Mouse (Mus musculus) c-Kit-positive CD71-positive TER-119-negative erythroid progenitor cells, embryonic 14.5 days (primary cell): ENCODE measurements around the gene Ssu2.

Experiments used
- DNase-seq: peaks from one replicate; pipeline ENCODE4 v3.0.0-alpha.2; 2013; ENCODE audit warnings: low read depth

Ssu2 gene

DNA sequence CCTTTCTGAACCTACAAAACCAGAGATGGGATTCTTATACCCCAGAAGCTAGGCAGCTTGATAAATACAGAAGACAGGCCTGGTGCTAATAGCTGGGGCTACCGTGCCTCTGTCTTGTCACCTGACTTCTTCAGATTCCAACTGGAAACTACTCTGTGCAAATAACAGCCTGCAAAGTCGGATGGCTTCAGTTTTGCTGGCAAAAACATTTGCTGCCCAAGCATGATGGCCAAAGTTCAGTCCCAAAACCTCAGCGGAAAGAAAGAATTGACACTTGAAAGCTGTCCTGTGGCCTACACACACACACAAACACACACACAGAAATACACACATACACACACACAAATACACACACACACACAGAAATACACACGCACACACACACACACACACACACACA is 48.8 kb downstream of the Ssu2 start:
- DNase-seq: no peak

DNA sequence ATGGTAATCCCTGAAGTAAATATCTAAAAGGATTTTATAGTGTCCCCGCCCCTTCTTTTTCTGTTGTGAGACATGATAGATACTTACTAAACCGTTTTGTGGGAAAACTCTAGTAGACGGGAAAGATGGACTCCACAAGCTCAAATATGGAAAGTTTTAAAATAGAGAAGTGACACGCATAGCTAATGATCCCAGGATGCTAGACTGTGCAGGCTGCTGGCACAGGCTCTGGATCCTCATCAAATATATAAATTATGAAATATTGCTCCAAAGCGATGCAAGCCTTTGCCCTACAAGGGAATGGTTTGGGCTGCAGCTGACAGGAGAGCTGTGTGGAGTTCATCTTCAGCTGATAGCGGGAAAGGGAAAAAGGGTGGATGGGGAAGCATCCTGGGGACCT is 50.2 kb downstream of the Ssu2 start:
- no peak for DNase-seq

DNA sequence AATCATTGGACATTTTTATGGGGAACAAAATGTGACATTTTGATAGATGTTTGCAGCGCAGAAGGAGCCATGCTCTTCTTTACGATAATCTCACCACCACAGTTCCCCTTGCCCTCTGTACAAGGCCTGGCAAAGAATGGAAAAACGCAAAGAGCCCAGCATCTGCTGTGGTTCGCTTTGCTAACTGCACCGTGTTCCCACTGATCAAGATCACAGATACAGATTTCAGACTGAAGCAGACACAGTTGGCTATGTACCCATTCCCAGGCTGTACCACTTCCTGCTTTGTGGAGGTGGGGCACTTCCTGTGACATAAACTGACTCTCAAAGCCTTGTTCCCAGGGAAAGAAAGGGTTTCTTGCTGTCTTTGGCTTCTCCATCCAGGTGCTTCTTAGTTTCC is 53.9 kb downstream of the Ssu2 start:
- no peak for DNase-seq

DNA sequence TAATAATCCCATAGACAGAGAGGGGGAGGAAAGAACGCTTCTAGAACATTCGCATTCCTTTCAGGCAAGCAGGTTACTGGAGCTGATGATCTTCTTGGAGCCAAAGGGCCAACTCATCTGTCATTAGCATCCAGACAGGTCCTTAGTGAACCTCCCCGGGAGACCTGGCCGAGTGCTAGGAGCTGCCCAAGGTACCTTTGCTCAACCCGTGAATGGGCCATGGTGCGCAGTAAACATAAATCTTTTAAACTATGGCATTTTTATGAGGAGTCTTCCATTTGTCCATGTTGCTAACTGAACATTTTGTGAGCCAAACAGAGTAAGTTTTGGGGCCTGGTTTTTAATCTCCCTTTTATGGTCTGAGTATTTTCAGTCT is 56.6 kb downstream of the Ssu2 start:
- no peak for DNase-seq

DNA sequence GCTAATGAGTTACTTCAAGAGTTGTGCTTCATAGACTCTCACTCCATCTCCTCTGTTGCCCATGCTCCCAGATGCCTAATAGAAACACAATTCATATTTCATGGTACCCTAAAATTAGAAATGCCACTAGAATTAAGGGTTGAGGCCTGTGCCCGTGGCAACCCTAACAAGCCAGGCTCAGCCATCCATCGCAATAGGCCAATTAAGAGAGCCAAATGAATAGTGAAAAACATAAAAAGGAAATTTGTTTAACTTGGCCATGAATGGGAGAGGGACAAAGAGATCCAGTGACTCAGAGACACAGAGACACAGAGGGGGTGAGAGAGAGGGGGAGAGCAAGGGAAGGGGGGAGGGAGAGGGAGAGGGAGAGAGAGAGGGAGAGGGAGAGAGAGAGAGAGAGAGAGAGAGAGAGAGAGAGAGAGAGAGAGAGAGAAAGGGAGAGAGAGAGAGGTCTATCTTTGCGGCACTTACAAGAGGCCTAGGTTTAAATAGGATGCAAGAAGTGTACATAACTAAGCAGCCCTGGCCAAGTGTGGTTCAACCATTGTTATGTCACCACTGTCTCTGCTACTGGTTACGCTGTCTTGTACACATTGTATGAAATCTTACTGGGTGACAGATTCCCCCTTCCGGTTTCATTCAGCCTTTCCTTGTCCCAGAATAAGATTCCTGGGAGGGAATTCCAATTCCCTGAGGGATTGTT is 57.2 kb downstream of the Ssu2 start:
- DNase-seq: no peak

DNA sequence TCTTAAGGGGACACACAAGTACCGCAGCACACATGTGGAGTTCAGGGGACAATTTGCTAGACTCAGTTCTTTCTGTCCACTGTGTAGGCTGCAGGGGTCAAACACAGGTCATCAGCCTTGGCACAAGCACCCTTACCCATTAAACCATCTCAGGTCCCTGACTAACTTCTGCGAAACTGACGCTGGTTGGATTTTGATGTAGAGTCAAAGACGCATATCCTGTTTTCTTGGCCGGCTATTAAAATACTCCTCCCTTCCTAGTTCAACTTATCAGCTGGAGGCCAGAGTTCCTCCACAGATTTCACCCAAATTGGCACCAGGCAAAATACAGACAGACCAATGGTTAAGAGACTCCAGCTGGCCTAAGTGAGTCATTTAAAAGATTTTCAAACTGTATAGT is 60.0 kb downstream of the Ssu2 start:
- no peak for DNase-seq

DNA sequence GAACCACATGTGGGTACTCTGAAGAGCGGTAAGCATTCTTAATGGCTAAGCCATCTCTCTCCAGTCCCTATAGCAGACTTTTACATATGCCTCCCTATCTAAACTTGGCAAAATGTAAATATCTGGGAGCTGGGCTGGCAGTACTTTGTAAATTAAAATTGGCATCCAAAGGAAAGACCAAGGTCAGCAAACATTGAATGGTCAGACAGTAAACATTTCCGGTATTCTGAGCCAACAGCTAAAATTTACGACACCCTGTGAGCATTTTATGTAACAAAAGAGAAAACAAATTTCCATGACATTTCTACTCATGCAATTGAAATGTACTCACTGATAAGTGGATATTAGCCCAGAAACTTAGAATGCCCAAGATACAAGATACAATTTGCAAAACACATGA is 62.6 kb downstream of the Ssu2 start:
- DNase-seq: no peak

DNA sequence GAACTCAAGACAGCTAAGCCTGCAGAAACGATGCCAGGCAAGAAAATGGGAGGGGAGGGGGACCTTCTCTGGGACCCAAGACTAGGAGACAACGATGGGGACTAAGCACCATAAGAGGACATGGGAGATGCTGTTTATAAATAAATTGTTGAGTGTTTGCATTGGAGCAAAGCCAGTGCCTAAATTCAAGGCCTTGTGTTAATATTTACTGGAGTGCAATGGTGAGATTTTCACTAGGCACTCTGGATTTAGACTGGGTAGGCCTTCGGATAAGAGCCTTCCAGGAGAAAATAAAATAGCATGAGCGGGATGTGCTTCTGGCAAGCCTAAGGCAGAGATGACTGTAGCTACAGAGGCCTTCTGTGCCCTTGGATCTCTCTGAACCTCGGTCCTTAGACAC is 64.9 kb downstream of the Ssu2 start:
- DNase-seq: no peak

DNA sequence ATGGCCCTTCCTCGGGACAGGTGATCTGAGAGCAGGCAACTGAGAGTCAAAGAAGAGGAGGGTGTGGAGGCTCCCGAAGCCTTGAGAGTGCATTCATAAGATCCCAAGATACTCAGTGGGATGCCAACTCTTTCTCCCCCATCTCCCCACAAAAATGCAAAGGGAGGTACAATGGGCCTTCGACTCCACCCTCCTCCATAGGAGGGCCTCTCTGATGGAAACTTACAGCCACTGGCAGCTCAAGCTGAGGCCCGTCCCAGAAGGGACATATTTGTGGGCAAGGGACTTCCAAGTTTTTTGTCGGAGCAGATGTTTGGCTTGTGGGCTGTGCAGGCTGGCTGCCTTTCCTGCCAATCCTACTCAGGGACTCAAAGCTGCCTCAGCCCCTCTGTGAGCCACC is 67.1 kb downstream of the Ssu2 start:
- DNase-seq: no peak

DNA sequence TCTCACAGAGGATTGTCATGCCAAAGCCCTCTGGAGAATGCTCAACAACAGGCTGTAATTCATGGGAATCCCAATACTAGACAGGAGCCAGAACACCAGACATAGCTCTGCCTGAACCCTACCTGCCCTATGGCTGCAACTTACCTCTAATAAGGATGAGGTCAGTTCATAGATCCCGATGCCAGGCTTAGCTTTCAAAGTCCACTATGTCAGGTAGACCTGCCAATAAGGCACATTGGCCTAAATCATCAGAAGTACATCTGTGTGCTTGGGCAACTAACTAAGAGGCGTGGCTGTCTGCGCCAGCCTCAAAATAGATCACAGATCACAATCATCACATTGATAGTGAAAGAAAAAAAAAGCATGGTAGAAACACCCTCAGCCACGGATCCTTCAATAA is 68.4 kb downstream of the Ssu2 start:
- DNase-seq: no peak

DNA sequence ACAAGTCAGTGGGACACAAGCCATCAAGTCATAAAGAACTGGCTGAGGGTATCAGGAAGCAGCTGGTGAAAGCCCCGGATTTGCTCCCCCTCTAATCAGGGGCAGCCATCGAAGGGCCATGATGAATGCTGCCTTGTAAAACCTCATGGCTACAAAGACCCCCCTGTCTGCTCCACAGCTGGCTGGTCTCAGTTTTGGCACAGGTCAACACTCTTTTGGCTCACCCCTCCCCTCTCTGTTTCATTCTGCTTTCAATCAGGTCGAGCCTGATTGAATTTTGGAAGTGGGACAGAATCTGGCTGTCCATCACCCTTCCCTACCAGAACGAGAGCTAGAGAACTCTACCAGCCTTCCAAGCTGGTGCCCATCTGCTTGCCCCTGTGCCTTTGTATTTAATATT is 76.4 kb downstream of the Ssu2 start:
- DNase-seq: no peak

DNA sequence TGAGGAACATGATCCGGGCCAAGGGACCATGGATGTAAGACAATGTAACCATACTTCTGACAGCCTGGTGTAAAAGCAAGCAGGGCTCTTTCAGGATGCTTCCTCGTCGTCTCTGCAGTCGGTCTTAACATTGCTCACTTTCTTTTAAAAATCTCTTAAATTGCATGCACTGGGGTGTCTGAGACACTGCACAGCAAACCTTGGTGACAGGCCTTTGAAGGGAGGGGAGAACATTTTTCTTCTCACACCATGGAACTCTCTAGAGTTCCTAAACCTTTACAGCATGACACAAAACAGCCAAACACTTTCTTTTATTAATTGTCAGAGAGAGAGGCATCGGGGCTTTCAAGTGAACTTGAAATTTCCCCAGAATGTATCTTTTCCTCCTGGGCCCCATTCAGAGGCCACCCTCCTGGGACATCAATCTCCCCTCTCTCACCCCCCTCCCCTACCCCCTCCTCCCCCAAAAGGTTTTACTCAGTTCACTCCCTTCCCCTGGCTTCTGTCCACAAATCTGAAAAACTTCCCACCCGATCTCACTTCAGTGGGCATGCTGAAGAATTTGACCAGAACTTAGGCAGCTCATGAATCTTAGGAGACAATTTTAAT is 78.4 kb downstream of the Ssu2 start:
- DNase-seq: no peak
